Mouse (Mus musculus) retina, postnatal 7 days (tissue): ENCODE measurements around the gene Palb2.
A peak's percentile ranks its signal among the peaks of the same experiment; 100 is the strongest.

Experiments
- DNase-seq: peaks from one replicate; pipeline ENCODE4 v3.0.0-alpha.2; 2012; ENCODE audit warnings: low read depth, low spot score

Gene Palb2

GRCm38 (mm10) chr7:122132497-122133337 lies at the start of gene Palb2, which contains the start of gene Dctn5:
TSS of gene Palb2 (minus strand) at chr7:122132985.
TSS of gene Dctn5 (plus strand) at chr7:122133041.
- DNase-seq = peak; percentile 98

- DNase-seq = no peak
Observed at GRCm38 (mm10) chr7:122180720-122181119, 47.9 kb upstream of the Palb2 start.

- no peak for DNase-seq
Observed at GRCm38 (mm10) chr7:122171613-122172012, 38.8 kb upstream of the Palb2 start.

GRCm38 (mm10) chr7:122170705-122171104 lies 37.9 kb upstream of the Palb2 start:
- no peak for DNase-seq

GRCm38 (mm10) chr7:122167203-122167602 lies 34.4 kb upstream of the Palb2 start:
- no peak for DNase-seq

DNA sequence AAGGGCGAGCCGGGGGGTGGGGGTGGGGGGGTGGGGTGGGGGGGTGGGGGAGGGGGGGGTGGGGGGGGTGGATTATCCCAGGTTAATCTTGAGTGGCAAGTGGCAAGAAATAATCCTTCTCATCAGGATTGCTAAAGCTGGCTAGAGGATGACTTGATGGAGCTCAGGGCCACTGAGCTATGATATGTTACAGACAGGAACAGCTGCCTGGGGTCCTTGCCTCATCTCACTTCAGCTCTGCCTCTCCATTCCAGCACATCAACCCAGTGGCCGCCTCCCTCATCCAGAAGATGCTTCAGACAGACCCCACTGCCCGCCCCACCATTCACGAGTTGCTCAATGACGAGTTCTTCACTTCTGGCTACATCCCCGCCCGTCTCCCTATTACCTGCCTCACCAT lies 31.0 kb upstream of the Palb2 start:
- DNase-seq = no peak

DNA sequence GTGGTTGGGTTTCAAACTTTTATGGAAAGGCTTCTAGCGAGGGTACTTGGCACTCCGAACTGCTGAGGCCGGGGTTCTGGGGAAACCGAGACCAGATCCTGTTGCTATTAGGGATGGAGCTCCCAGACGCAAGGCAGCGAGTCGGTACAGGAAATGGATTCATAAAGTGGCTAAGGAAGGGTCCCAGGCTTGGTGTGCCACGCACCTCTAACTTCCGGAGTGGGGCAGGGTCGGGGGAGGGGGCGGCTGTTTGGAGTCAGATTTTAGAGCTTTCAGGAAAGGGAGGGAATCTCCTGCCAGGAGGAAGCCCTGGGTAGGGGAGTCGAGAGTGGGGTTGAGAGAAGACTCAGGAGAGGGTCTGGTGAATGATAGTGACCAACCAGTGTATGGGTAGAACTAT lies 27.3 kb upstream of the Palb2 start:
- DNase-seq = no peak

DNA sequence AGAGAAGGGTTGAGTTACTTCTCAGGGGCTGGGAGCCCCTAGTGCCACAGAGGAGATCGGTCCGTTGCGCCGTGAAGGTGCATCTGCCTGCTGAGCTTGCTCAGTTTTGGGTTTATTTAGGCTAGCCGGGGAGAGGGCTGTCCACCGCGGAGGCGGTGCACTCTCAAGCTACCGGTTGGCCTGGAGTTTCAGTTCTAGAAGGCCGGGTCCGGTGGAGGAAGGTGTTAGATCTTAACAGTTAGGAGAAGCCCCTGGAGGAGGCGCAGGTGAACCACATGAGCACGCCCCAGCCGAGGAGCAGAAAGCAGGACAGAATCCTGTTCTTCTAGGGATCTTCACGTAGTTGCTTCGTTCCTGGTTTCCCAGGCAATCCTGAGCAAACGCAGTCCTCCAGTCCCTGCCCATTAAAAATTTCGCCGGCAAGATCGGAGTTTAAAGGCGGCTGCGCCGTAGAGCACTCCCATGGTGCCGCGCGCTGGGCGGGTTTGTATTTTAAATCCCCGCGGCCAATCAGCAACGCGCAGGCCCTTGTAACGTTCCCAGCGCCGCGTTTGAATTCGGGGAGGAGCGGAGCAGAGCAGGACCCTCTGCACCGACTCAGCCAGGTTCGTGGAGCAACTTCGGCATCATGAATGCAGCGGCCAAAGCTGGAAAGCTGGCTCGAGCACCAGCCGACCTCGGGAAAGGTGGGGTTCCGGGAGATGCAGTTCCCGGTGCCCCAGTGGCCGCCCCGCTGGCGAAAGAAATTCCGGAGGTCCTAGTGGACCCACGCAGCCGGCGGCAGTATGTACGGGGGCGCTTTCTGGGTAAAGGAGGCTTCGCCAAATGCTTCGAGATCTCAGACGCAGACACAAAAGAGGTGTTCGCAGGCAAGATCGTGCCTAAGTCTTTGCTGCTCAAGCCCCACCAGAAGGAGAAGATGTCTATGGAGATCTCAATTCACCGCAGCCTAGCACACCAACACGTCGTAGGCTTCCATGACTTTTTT lies 26.4 kb upstream of the Palb2 start, which contains the start of gene Plk1:
Plk1 (plus strand) TSS at position 525 of the 988 bp plus-strand sequence.
- peak; percentile 61 for DNase-seq

- DNase-seq = no peak
Observed at GRCm38 (mm10) chr7:122158488-122158887, 25.7 kb upstream of the Palb2 start.

GRCm38 (mm10) chr7:122152473-122152872 lies 19.7 kb upstream of the Palb2 start:
- DNase-seq = no peak

DNA sequence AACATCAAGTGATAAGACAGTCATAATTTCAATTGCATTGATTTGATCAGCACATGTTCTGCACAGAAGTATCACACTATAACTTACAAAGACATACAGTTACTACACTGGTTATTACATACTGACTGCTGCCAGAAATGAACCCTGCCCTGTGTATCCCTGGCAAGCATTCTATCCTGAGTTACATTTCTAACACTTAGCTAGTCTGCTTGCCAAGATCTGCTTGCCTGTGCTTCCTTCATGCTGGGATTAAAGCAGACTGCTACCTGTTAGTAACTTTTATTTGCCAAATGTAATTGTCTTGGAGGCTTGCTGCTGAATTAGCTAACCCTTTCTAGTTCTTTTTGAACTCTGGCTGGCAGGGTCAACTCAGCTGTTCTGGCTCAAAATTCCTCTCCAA lies 8.2 kb upstream of the Palb2 start:
- no peak for DNase-seq

GRCm38 (mm10) chr7:122138190-122138589 lies 5.4 kb upstream of the Palb2 start:
- DNase-seq = no peak

DNA sequence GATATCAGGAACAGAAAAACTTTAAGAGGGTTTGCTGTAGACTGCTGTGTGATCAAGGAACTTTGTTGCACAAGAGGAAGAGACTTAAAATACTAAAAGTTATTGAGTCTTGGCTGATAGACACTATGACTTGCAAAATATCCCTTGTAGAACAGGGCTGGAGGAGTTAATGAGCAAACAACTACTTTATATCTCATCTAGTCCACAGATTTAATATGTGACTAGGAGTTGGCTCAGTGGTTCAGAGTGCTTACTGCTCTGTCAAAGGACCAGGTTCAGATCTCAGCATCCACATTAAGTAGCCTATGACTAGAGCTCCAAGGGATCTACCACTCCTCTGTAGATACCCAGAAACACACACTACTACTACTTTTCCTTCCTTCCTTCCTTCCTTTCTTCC lies 4.3 kb upstream of the Palb2 start:
- DNase-seq = no peak

DNA sequence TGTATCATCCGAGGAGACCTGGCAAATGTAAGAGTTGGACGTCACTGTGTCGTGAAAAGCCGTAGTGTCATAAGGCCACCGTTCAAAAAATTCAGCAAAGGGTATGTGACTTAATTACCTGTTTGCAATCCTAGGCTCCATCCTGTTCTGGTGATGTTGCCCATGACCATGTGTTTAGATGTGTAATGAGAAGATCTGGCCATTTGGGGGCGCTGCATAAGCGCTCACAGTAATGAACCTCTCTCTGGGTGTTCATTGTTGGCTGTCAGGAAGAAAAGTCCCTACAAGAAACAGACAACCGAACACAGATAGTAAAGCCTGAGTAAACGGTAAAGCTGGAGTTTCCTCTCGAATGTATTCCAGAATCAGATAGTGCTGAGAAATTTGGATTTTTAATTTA lies 2.3 kb upstream of the Palb2 start:
- DNase-seq = no peak

DNA sequence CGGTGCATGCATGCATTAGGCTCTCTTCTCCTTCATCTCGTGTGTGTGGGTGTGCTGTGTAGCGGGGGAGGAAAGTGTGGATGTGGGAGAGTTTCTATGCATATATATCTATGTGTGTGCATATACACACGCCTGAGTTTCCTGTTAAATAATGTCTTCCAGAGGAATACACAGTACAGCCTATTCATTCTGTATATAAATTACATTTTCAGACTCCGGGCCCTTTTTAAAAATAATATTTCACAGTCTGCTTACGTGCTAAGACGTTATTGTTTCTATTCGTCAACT lies 497 bp upstream of the Palb2 start:
- no peak for DNase-seq

DNA sequence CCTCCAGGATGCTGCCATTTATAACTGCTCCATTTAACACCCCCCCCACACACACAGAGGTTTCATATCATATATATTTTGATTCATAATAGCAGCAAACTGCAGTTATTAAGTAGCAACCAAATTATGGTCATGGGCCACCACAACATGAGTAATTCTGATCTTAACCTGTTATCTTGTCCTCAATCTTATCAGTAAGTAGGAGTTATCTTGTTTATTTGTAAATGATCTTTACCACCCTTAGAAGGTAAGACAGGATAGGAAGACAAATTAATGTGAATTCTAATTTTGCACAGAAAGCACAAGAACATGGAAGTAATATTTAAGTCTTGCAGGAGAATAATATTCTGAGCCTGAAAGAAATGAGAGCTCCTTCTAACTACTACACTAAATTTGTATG lies 951 bp downstream of the Palb2 start:
- no peak for DNase-seq

DNA sequence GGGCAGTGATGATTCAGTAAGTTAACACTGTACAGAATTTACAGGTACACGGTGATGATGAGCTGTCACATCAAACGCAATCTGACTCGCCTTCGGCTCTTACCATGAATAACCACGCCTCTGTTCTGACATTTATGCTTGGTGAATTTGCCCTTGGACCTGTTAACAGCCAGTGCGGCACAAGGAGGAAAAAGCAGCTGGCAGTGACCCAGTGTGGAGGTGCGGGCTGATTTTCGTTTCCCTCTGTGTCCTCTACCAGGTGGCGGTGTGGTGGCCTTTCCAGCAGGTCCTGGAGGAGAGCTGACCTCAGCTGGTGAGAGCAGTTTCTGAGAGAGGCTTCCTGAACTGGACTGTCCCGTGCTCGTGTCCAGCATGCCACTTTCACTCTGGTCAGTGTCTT lies 5.8 kb downstream of the Palb2 start:
- no peak for DNase-seq

DNA sequence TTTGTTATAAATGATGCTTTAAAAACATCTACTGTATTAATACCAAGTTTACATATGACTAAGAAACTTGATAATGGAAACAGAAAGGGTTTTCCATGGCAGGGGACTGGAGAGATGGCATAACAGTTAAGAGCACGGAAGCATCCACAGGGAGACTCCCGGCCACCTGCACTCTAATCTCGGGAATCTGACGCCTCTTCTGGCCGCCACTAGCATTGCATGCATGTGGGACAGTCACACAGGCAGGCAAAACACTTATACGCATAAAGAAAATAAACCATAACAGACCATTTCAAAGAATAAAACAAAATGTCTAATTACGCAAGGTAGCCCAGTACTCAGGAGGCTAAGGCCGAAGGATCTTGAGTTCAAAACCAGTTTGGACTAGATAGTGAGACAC lies 7.1 kb downstream of the Palb2 start:
- no peak for DNase-seq

- DNase-seq = no peak
Observed at GRCm38 (mm10) chr7:122123518-122123917, 9.3 kb downstream of the Palb2 start.

DNA sequence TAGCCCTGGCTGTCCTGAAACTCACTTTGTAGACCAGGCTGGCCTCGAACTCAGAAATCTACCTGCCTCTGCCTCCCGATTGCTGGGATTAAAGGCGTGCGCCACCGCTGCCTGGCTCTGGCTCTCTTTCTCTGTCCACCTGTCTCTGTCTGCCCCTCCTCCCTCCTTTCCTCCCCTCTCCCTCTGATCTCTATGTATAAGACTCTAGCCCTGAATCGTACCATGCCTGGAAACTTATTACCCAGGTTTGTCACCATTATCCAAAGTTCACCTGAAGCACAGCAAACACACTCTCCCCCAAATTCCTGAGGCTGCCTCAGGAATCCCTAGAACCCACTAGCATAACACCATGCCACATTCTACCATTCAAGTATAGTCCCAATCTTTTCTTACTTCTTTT lies 24.6 kb downstream of the Palb2 start:
- no peak for DNase-seq

DNA sequence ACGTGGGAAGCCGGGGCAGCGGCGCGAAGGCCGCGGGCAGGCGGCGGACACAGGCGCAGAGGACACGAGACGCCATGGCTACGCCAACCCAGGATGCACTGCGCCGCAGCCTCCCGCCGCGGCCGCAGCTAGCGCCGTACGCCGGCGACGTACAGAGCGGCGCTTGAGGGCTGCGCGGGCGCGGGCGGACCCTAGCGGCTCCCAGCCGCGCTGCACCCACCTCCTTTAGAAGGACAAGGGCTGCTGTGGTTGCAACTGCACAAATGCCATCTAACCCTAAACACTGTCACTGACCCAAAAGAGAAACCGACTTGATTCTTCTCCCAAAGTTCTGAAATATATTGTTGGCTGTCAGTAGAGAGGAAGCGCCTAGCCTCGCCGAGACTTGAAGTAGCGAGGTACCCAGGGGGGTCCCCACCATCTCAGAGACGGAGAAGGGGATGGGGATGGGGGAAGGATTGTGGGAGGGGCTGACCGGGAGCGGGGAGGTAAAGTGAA lies 31.0 kb downstream of the Palb2 start, which contains the start of gene Ndufab1:
Ndufab1 (minus strand) TSS at position 140 of the 498 bp plus-strand sequence.
- peak; percentile 82 for DNase-seq
